Mouse (Mus musculus) spleen, postnatal 4 days (tissue): Measurements from ENCODE around the gene U2surp.

Experiments used
- DNase-seq, 2 experiments: peaks; one replicate each; pipeline ENCODE4 v3.0.0; 2022; ENCODE audit warnings: low spot score in 2 of 2

Gene U2surp

GRCm38 (mm10) chr9:95511472-95512330 is at the start of gene U2surp:
Gene U2surp (minus strand): TSS chr9:95511996.
- DNase-seq = peak; percentile 95 to 97

GRCm38 (mm10) chr9:95559936-95560735 is 48.3 kb upstream of the U2surp start:
- DNase-seq = peak; percentile 42 to 76

- DNase-seq = peak; percentile 78 to 89
These were observed 47.5 kb upstream of the U2surp start, which contains the start of gene Paqr9 for GRCm38 (mm10) chr9:95559059-95559935. Gene Paqr9 (plus strand): TSS chr9:95559657.

- no peak for DNase-seq
These were observed 46.9 kb upstream of the U2surp start for GRCm38 (mm10) chr9:95558726-95559058.

- no peak for DNase-seq
These were observed 45.9 kb upstream of the U2surp start for GRCm38 (mm10) chr9:95557722-95558121.

- DNase-seq = peak; percentile 68 to 79
These were observed 44.3 kb upstream of the U2surp start for GRCm38 (mm10) chr9:95556067-95556512.

GRCm38 (mm10) chr9:95555233-95555740 is 43.5 kb upstream of the U2surp start:
- peak in 1 of 2 experiments; percentile 37 for DNase-seq

- peak; percentile 69 to 71 for DNase-seq
These were observed 42.7 kb upstream of the U2surp start for GRCm38 (mm10) chr9:95554231-95555221.

GRCm38 (mm10) chr9:95552175-95552705 is 40.4 kb upstream of the U2surp start:
- no peak for DNase-seq

GRCm38 (mm10) chr9:95550856-95551774 is 39.3 kb upstream of the U2surp start:
- peak; percentile 68 to 72 for DNase-seq

- DNase-seq = no peak
These were observed 38.0 kb upstream of the U2surp start for GRCm38 (mm10) chr9:95549626-95550411.

- peak; percentile 64 to 79 for DNase-seq
These were observed 34.9 kb upstream of the U2surp start for GRCm38 (mm10) chr9:95546679-95547078.

GRCm38 (mm10) chr9:95544598-95544997 is 32.8 kb upstream of the U2surp start:
- no peak for DNase-seq

GRCm38 (mm10) chr9:95542475-95542874 is 30.7 kb upstream of the U2surp start:
- no peak for DNase-seq

- DNase-seq = no peak
These were observed 30.0 kb upstream of the U2surp start for GRCm38 (mm10) chr9:95541650-95542432.

- no peak for DNase-seq
These were observed 29.4 kb upstream of the U2surp start for GRCm38 (mm10) chr9:95541208-95541607.

GRCm38 (mm10) chr9:95540487-95540886 is 28.7 kb upstream of the U2surp start:
- DNase-seq = peak; percentile 87 to 94
